Mouse (Mus musculus) intestine, embryonic 15.5 days (tissue): Measurements from ENCODE around the gene Gm9936. TPM values are rescaled to one million over a fixed set of nuclear protein-coding genes. Genes with fewer than 3 reads are reported as not detected.

Experiments used
- ATAC-seq: fragments of 200-750 bp; cut with Nextera tagmentation; 2 replicates; pipeline ENCODE4 v1.8.0; 2017; ENCODE audit warnings: moderate TSS enrichment, moderate library complexity
- H3K27ac ChIP-seq: fragments of 300-500 bp; sonication (generic); 2 replicates; pipeline ENCODE4 v1.5.1; 2015; ENCODE audit warnings: mild to moderate bottlenecking, inconsistent platforms
- H3K27me3 ChIP-seq: fragments of 300-500 bp; sonication (generic); replicated peaks from 2 replicates; pipeline ENCODE4 v1.6.1; 2015; ENCODE audit warnings: inconsistent platforms
- H3K36me3 ChIP-seq: fragments of 300-500 bp; sonication (generic); 2 replicates; pipeline ENCODE4 v1.6.1; 2015; ENCODE audit warnings: inconsistent platforms
- H3K4me1 ChIP-seq: fragments of 300-500 bp; sonication (generic); replicated peaks from 2 replicates; pipeline ENCODE4 v1.6.1; 2015; ENCODE audit warnings: inconsistent platforms
- H3K4me2 ChIP-seq: fragments of 300-500 bp; sonication (generic); replicated peaks from 2 replicates; pipeline ENCODE4 v1.6.1; 2015; ENCODE audit warnings: mild to moderate bottlenecking, inconsistent platforms
- H3K4me3 ChIP-seq: fragments of 300-500 bp; sonication (generic); replicated peaks from 2 replicates; pipeline ENCODE4 v1.5.1; 2015; ENCODE audit warnings: inconsistent platforms
- H3K9ac ChIP-seq: fragments of 300-500 bp; sonication (generic); 2 replicates; pipeline ENCODE4 v1.6.1; 2015; ENCODE audit warnings: inconsistent platforms
- H3K9me3 ChIP-seq: fragments of 300-500 bp; sonication (generic); 2 replicates; pipeline ENCODE4 v1.6.1; 2016; ENCODE audit warnings: inconsistent platforms
- WGBS: fragments of 180-500 bp; shearing (Covaris S2); methylation state at CpG from one replicate; pipeline ENCODE4 v1.1.7; 2015; 5-methylcytosine and 5-hydroxymethylcytosine counted together
- polyA plus RNA-seq: library from polyadenylated mRNA; unstranded; fragments of >200 nt; fragmentation: Nextera tagmentation; extraction: Ambion mirVana; gene quantifications from 2 replicates; pipeline ENCODE4 v1.2.1, GENCODE M21; 2015

Gene Gm9936
- polyA plus RNA-seq, 1 experiment from 2014 or later = 0.14 TPM

- Histone ChIP-seq H3K4me2 (no peak overlapping the region), H3K9me3 (no peaks in the 10 kb centered on the region), H3K27me3 (no peaks in the 10 kb centered on the region), H3K27ac (no peak overlapping the region), H3K36me3 (no peaks in the 10 kb centered on the region), H3K4me1 (no peaks in the 10 kb centered on the region), H3K4me3 (no peak overlapping the region), H3K9ac (no peak overlapping the region)
- no peak for ATAC-seq
- 83% methylated on average over 12 of the region's 12 CpGs for WGBS
These were observed 31.1 kb downstream of the Gm9936 start for GRCm38 (mm10) chr5:114827427-114827826.

- peak overlapping the region; percentile 79 for H3K27ac ChIP-seq
- peak; percentile 97 for ATAC-seq
- WGBS = 6% methylated on average over 27 of the region's 27 CpGs
These were observed 32.3 kb downstream of the Gm9936 start for GRCm38 (mm10) chr5:114825978-114826691.

GRCm38 (mm10) chr5:114824197-114824596 is 34.3 kb downstream of the Gm9936 start:
- ATAC-seq = no peak
- 0 out of 2 replicates have a peak, but pooled peaks cover 3% of the 10 kb centered on the region for H3K36me3 ChIP-seq
- H3K9me3 ChIP-seq = no peaks in the 10 kb centered on the region
- no peak overlapping the region for H3K9ac ChIP-seq
- no peak overlapping the region for H3K27ac ChIP-seq
- no peaks in the 10 kb centered on the region for H3K4me1 ChIP-seq
- H3K4me3 ChIP-seq = no peak overlapping the region
- H3K27me3 ChIP-seq = no peaks in the 10 kb centered on the region
- no peak overlapping the region; the same call in 1 of the 2 replicates for H3K4me2 ChIP-seq
- 24% methylated on average over 9 of the region's 9 CpGs for WGBS

More at GRCm38 (mm10) chr5:114825978-114826691, 32.3 kb downstream of the Gm9936 start:
- Histone ChIP-seq H3K4me3 (peak overlapping the region; percentile 44), H3K9ac (peak overlapping the region; percentile 50), H3K4me1 (no peaks in the 10 kb centered on the region), H3K9me3 (no peaks in the 10 kb centered on the region), H3K4me2 (peak overlapping the region; percentile 88), H3K36me3 (0 out of 2 replicates have a peak, but pooled peaks cover 3% of the 10 kb centered on the region), H3K27me3 (no peaks in the 10 kb centered on the region)

GRCm38 (mm10) chr5:114822796-114823688 is 35.4 kb downstream of the Gm9936 start, which contains the start of gene 1500011B03Rik:
TSS of gene 1500011B03Rik (minus strand) at chr5:114823468.
- 8% methylated on average over 53 of the region's 53 CpGs for WGBS
- peak within 1 kb of the TSS; percentile 78 for H3K27ac ChIP-seq
- H3K9me3 ChIP-seq = no peaks in the 10 kb centered on the region
- 0 out of 2 replicates have a peak, but pooled peaks cover 3% of the 10 kb centered on the region for H3K36me3 ChIP-seq
- H3K27me3 ChIP-seq = no peaks in the 10 kb centered on the region
- peak; percentile 82 for ATAC-seq
- H3K9ac ChIP-seq = peak within 1 kb of the TSS; percentile 70
- peak within 1 kb of the TSS; percentile 79 for H3K4me3 ChIP-seq
- H3K4me2 ChIP-seq = peak within 1 kb of the TSS; percentile 82
- H3K4me1 ChIP-seq = no peaks in the 10 kb centered on the region

- 82% methylated on average over 11 of the region's 11 CpGs for WGBS
These were observed 40.4 kb downstream of the Gm9936 start for GRCm38 (mm10) chr5:114818124-114818523.

GRCm38 (mm10) chr5:114816599-114816998 is 41.9 kb downstream of the Gm9936 start:
- no peak overlapping the region for H3K9ac ChIP-seq
- peaks cover 2% of the 10 kb centered on the region; the same call in 1 of the 2 replicates for H3K4me1 ChIP-seq
- no peaks in the 10 kb centered on the region for H3K27me3 ChIP-seq
- H3K36me3 ChIP-seq = 0 out of 2 replicates have a peak, but pooled peaks cover 3% of the 10 kb centered on the region
- H3K4me2 ChIP-seq = no peak overlapping the region
- H3K27ac ChIP-seq = no peak overlapping the region
- no peak overlapping the region for H3K4me3 ChIP-seq
- H3K9me3 ChIP-seq = no peaks in the 10 kb centered on the region
- WGBS = 56% methylated on average over 6 of the region's 6 CpGs
- ATAC-seq = no peak

More at GRCm38 (mm10) chr5:114818124-114818523, 40.4 kb downstream of the Gm9936 start:
- no peak overlapping the region for H3K9ac ChIP-seq
- H3K27me3 ChIP-seq = no peaks in the 10 kb centered on the region
- no peak overlapping the region for H3K27ac ChIP-seq
- no peaks in the 10 kb centered on the region for H3K4me1 ChIP-seq
- no peak overlapping the region for H3K4me3 ChIP-seq
- no peaks in the 10 kb centered on the region for H3K9me3 ChIP-seq
- ATAC-seq = no peak
- no peak overlapping the region for H3K4me2 ChIP-seq
- H3K36me3 ChIP-seq = 0 out of 2 replicates have a peak, but pooled peaks cover 3% of the 10 kb centered on the region

GRCm38 (mm10) chr5:114813525-114814181 is 44.8 kb downstream of the Gm9936 start:
- Histone ChIP-seq H3K9ac (peak overlapping the region; percentile 71), H3K4me1 (peaks cover 2% of the 10 kb centered on the region; the same call in 1 of the 2 replicates), H3K27me3 (no peaks in the 10 kb centered on the region), H3K27ac (peak overlapping the region; percentile 75), H3K4me3 (peak overlapping the region; percentile 71), H3K36me3 (0 out of 2 replicates have a peak, but pooled peaks cover 2% of the 10 kb centered on the region), H3K4me2 (peak overlapping the region; percentile 66), H3K9me3 (no peaks in the 10 kb centered on the region)
- WGBS = under 1% methylated on average over 50 of the region's 50 CpGs
- ATAC-seq = peak; percentile 96

GRCm38 (mm10) chr5:114809826-114810225 is 48.7 kb downstream of the Gm9936 start:
- H3K27me3 ChIP-seq = no peaks in the 10 kb centered on the region
- no peak overlapping the region for H3K4me3 ChIP-seq
- H3K9ac ChIP-seq = no peak overlapping the region
- H3K4me2 ChIP-seq = no peak overlapping the region
- H3K4me1 ChIP-seq = peaks cover 2% of the 10 kb centered on the region; the same call in 1 of the 2 replicates
- peaks cover 8% of the 10 kb centered on the region for H3K36me3 ChIP-seq
- no peak for ATAC-seq
- no peak overlapping the region for H3K27ac ChIP-seq
- WGBS = 92% methylated on average over 5 of the region's 5 CpGs
- no peaks in the 10 kb centered on the region for H3K9me3 ChIP-seq

- no peaks in the 10 kb centered on the region for H3K27me3 ChIP-seq
- no peak overlapping the region for H3K27ac ChIP-seq
- WGBS = 78% methylated on average over 10 of the region's 10 CpGs
- no peak for ATAC-seq
- no peaks in the 10 kb centered on the region for H3K9me3 ChIP-seq
- H3K4me2 ChIP-seq = no peak overlapping the region
- no peak overlapping the region for H3K4me3 ChIP-seq
- H3K4me1 ChIP-seq = peaks cover 2% of the 10 kb centered on the region; the same call in 1 of the 2 replicates
- H3K36me3 ChIP-seq = peaks cover 11% of the 10 kb centered on the region
- no peak overlapping the region for H3K9ac ChIP-seq
These were observed 49.2 kb downstream of the Gm9936 start for GRCm38 (mm10) chr5:114809181-114809756.

GRCm38 (mm10) chr5:114808385-114808784 is 50.1 kb downstream of the Gm9936 start:
- Histone ChIP-seq H3K27me3 (no peaks in the 10 kb centered on the region), H3K4me2 (no peak overlapping the region), H3K4me3 (no peak overlapping the region), H3K27ac (no peak overlapping the region), H3K9ac (no peak overlapping the region), H3K4me1 (peaks cover 2% of the 10 kb centered on the region; the same call in 1 of the 2 replicates), H3K36me3 (peaks cover 16% of the 10 kb centered on the region), H3K9me3 (no peaks in the 10 kb centered on the region)
- 87% methylated on average over 8 of the region's 8 CpGs for WGBS
- no peak for ATAC-seq

GRCm38 (mm10) chr5:114807893-114808292 is 50.6 kb downstream of the Gm9936 start:
- Histone ChIP-seq H3K4me2 (no peak overlapping the region), H3K9me3 (no peaks in the 10 kb centered on the region), H3K36me3 (peaks cover 20% of the 10 kb centered on the region), H3K4me3 (no peak overlapping the region), H3K27me3 (no peaks in the 10 kb centered on the region), H3K9ac (no peak overlapping the region), H3K27ac (no peak overlapping the region), H3K4me1 (peaks cover 2% of the 10 kb centered on the region; the same call in 1 of the 2 replicates)
- no peak for ATAC-seq
- WGBS = 73% methylated on average over 6 of the region's 6 CpGs
